Mouse (Mus musculus): ENCODE results near the gene Tiam1.

Gene Tiam1

DNA sequence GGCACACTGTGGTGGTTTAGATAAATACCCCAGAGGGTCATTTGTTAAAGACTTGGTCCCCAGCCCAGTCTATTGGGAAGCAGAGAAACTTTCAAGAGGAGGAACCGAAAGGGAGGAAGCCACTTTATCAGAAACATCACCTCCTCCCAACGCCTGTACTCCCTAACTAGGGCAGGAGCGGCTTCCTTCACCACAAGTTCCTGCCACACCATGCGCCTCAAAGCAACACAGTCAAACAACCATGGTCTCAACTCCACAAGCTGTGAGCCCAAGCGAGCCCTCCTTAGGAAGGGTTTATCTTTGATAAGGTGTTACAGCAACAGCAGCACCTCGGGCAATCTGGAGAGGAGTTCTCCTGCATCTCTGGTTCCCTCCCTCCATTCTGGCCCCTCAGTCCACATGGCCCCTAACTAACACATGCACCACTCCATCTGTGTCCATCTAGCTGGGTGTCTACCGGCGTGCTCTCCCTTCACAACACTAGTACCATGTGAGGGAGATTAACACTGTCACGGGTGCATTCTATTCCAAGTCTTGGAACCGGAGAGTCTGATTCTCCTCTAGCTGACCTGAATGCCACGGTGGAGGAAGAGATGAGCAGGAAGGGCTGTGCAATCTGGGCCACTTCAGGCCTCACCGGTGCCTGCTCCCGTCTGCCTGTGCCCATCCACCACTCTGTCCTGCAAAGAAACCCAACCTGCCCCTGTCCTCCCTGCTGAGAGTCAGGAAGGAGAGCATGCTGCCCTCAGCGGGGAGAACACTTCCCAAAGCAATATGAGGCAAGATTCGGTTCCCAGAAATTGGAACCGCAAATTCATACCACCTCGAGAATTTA lies 149.4 kb downstream of the Tiam1 start:
- no peak for DNase-seq (ENCODE audit: low spot score)

DNA sequence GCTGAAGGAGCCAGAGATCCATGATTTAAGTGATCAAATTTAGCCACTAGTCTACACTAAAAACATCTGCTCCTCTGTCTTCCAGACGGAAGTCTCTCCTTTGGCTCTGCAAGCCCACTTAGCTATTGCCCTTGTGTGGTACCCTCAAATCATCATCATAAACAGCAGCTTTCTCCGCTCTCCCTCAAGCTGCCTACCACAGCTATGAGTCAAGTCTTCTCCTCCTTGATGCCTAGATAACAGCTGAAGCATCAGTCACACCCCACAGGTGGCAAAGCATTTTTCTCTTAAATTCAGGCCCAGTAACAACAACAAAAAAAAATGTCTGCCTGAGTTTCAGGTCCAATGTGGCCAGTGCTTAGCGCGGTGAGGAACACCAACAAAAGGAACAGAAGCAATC lies 150.1 kb downstream of the Tiam1 start:
- no peak for DNase-seq (ENCODE audit: low spot score)

DNA sequence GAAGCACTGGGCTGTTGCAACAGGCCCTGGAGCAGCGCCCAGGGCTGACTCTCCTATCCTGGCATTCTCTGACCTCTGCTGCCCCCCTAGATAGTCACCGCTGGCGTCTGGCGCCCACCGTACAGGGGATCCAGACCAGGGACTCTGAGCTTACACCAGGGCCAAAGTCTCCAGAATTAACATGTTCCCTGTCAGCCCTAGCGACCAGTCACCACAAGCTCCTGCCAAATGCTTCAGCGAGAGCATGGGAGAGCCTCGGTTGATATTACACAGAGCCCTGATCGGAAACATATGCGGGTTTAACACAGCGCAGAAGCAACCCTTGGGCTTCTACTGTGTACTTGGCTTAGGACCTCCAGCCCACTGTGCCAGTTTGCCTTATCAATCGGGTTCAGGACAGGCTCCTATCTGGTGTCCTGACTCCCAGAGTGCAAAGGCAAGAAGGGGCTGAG lies 151.8 kb downstream of the Tiam1 start:
- DNase-seq (ENCODE audit: low spot score), result peak; percentile 46

DNA sequence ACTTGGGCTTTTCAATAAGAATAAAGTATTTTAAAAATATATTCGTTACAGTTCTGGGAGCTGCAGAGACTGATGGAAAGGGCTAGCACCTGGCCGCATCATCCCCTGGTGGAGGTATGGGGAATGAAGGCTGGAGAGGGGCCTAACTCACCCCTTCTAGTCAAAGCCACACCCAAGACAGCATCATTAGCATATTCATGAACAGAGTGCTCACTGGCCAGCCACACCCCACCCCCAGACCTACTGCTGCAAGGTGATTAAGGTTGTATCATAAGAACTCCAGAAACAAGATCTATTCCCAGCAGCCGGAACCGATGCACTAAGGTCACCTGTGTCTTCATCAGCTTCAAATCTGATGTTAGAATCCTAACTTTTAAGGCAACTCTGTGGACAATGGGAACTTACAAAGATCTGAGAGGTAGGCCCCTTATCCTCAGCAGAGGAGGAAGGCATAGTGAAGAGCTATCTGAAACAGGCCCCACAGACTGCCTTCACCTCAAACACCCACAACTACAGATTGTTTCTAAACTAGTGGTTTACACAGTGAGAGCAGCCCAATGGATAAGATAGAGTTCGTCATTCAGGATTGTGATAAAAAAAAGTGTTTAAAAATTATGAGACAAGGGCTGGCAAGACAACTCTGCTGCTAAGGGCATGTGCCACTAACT lies 153.1 kb downstream of the Tiam1 start:
- DNase-seq (ENCODE audit: low spot score), result no peak

DNA sequence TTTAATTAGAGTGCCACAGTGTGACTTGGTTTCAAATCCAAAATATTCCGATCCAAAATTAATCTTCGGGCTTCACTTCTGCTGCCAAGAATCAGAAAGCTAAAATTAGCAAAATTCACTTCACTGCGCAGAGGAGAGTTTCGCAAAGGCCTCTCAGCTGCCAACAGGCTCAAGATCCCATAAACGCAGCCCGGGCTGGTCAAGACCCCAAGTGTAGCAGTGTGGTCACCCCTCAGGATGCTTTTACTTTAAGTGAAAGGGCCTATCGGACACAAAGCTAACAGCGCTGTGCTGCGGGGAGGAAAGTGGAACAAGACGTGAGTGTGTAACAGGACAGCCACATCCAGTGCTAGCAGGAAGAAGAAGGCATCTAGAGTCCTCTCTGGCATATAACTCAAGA lies 153.8 kb downstream of the Tiam1 start:
- DNase-seq (ENCODE audit: low spot score), result no peak

DNA sequence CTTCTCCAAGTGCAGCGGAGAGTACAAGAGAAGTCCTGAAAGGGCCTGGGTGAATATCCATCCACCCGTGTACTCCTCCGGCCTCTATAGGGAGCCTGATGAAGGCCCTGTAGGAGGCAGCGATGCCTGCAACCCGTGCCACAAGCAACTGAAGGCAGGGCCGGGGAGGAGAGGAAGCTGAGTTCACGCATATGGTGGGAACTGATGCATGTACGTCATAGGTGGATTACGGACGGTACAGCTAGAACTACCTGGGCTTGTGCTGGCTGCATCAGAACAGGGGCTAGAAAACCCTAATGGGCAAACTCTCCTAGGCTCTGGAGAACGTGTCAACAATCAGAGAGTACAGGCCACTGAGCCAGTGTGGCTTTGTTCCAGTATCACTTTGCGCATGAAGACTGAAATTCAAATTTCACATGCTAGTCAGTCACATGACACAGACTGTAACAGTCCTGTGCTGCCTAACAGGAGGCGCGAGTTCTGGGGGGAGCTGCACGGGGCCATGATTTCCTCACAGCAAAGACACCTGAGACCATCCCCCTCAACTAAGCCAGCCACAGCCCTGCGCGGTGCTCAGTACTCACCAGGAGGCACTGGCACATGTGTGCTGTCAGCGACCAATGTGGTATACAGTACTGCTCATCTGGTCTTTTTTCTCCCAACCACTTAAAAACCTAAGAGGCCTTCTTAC lies 156.8 kb downstream of the Tiam1 start:
- no peak for DNase-seq (ENCODE audit: low spot score)

DNA sequence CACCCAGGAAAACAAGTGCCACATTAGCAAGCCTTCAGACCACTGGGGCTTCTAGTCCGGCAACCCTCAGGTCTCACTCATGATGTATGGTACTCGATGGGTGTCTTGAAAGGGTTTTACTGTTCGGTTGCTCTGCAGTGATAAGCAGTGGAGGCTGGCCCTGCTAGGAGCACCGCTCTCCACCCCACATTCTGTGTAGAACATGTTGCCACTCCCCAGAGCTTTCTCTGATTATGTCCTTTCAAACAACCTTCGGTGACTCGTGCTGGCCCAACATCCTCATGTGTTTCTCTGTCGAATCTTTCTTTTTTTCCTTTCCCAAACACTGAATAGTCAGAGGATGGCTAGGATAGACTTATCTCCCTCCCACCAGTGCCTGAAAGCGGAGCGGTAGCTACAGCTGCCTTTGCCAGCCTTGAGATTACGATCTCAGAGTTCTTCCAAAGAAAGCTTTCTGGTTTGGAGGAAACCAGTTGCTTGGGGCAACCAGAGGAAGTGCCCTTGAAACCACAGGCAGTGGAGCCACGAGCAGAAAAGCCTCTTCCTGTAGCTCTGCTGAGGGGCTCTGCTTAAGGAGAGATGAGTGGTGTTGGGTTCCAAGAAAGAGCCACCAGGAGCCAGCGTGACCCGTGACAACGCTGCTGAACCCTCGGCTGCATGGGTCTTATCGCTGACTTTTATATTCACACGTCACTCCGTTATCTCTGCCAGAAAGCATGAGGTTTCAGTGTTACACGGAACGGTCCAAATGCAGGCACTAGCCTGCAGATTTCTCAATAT lies 157.7 kb downstream of the Tiam1 start:
- DNase-seq (ENCODE audit: low spot score), result no peak

DNA sequence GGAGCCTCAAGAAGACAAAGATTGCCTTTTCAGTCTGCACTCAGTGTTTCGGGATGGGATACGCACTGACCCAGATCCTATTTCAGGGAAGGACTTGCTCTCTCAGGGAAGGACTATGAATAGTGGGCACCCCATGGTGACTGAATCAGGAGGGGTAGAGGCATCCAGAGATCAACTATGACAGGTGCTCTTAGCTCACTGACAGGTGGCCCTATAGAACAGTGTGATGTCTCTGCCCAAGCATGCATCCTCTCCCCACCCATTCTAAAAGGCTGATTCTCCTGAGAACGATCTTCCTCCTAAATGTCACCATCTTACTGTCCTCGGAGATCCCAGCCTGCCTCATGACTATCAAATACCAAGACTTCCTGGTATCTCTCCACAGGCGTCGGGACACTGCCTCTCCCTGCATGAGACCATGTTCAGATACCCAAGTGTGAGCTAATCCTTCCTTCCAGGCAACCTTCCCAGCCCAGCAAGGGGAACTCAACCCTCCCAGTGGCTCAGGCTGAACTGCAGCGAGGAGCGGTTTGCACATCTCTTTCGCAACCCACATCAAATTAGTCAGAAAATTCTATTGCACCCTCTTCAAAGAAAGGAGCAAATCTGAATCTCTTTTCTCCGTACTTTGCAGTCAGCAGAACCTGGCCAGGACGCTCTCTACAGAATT lies 163.4 kb downstream of the Tiam1 start:
- no peak for DNase-seq (ENCODE audit: low spot score)

DNA sequence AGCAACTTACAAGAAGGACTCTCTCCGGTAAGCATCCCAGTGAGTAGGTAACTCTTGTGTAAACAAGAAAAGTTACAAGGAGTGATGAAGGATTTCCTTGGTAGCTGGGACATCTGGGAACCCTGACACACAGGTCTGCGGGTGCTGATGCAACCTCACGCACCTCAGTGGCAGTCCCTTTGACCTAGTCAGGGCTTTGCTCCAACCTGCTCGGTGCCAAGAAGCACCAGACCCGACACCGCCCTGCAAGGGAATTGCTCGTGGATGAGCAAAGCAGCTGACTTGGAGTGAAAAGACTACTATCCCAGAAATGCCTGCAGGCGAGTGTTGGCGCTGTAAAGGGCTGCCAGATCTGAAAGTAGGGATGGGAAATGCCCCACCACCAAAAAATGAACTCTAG lies 168.1 kb downstream of the Tiam1 start:
- DNase-seq (ENCODE audit: low spot score), result peak; percentile 51

DNA sequence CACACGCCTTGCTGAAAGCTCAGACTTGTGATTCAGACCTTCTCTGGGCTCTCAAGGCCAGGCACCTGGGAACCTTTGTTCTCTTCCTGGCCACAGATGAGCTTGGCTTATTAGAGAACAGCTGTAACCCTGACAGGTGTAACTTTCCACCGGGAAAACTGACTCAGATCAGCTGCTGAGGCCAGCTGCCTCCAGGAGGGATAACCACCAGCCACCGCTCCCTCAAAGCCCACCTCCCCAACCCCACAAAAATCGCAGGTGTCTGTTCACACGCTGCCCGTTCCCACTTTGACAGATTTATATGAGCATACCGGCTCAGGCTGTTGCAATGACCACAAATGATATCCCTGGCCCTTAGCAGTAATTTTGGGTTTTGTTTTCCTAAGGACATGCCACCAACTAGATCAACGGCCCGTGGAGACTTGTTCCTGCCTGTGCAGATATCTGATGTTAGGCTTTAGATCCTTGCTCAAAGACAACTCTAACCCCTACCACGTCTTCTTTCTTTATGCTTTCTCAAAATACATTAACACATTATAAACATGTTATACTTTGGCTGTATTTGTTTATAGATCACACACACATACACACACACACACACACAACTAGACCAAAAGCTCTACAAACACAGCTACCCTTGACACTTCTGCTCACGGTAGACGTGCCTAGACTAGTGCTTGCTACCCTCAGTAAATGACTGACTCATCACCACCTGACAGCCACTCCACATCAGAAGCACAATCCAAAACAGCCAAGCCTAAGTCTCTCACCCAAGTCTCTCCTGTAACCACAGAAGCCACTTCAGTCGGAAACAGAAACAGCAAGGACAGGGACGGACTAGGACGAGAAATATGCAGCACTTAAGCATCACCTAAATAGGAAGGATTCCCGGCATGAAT lies 169.5 kb downstream of the Tiam1 start:
- no peak for DNase-seq (ENCODE audit: low spot score)

DNA sequence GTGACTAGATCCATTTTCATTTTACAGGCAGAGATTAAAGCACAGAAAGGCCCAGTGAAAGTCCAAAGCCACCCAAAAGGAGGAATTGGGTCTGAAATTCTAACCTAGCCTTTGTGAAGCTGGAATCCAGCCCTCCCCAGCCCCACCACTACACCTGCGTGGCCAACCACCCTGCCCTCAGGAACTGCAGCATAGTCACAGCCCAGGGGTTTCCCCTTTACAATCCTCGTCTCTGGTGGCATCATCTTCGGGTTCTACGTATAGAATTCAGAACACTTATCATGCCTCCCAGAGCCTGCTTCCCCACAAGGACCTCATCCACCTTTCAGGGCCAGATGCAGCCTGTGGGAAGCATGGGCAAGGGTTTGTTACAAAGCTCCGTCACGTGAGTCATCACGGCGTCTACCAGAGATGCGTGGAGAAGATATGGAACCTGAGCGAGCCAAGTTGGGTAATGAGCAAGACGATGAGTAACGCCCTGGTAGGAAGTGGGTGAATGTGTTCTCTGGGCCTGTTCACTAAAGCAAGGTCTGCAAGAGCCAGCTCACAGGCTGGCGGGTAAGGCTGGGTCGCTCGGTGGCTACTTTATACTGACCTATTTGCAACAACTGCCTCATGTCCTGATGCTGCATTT lies 170.6 kb downstream of the Tiam1 start:
- DNase-seq (ENCODE audit: low spot score), result peak; percentile 75

DNA sequence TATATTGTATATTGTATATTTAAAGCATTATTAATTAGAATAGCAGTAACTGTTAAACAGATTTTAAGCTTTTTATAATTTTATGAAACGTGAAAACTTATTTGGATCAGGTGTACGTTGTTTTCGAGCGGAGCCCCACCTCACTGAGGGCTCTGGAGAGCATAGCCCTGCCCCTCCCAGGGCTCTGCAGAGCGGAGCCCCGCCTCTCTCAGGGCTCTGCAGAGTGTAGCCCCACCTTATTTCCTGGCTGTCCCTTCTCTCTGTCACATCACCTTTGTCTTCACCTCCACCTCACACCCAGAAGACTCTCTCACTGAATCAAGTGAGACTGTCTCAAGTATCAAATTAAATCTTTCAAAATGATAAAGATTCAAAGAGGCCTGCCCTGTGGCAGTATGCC lies 171.6 kb downstream of the Tiam1 start:
- DNase-seq (ENCODE audit: low spot score), result no peak

DNA sequence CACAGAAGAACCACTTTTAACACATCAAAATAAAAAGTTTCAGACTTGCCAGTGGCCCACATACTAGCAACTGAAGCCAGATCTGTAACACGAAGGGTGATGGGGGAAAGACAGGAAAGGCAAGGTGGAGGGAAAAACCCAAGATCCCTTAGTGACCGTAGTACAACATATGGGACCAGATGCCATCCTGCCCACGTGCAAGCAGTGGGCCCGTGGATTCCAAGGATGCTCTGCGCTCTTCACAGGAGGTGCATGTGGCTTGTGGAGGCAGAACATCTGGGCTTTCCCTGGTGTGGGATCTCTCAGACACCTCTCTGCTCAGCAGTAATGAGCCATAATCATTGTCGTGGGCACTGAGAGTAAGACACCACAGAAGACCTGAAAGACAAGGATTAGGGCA lies 175.5 kb downstream of the Tiam1 start:
- DNase-seq (ENCODE audit: low spot score), result no peak

DNA sequence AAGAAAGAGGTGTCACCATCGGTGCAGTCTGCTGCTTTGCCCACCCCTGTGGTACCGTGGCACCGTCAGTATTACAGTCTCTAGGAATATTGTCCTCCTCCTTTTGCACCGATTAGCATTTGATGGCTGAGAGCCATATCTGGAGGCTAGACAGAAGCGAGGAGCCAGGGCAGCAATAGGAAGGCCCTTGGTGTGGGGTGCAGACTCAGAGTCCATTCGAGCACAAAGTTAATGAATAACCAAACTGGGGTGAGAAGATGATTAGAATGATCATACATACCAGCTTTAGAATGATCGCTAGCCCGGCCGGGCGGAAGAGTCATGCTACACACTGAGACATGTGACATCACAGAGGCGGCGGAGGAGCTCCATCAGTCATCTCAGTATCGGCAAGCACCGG lies 180.7 kb downstream of the Tiam1 start:
- DNase-seq (ENCODE audit: low spot score), result no peak

DNA sequence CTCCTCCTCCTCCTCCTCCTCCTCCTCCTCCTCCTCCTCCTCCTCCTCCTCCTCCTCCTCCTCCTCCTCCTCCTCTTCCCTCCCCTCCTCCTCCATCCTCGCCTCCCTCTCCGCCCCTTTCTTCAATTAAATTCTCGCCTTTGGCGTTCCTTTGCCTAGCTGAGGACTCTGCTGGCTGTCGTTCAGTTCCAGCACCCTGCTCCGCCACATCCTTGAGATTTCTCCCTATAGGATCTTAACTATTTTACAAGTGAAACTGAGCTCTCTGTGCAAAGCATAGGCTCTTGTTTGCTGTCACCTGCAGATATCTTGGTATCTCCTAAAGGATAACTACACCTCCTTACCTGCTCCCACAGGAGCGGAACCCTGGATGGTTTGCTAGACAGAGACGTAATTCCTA lies 182.7 kb downstream of the Tiam1 start:
- no peak for DNase-seq (ENCODE audit: low spot score)

DNA sequence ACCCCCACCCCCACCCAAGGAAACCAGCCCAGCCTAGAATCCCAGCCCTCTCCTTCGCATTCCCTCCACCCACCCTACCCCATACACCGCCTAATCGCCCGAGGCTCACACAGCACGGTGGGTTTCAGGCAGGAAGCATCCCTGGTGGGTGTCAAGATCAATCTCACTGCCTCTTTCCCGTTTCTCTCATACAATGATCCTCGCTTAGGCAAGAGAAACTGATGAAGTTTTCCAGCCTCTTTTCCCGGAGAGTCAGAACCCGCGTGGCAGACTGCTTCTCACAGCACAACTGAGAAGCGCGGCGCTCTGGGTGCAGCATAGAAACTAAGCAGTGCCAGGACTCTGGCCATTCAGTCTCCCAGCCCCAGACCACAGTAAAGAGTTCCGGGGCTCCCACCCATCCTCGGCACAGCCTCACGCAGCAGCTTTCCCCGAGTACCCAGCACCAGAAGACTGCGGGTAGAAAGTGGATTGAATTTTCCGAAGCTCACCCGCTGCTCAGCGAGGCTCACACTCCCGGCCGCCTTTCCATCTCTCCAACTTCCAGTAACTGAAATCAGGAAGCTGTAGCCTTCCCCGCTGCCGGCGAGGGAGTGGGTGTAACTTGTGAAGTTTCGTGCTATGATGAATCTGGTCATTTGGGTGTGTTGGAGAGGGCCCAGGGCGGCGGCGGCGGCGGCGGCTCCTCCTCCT lies 183.2 kb downstream of the Tiam1 start:
- peak; percentile 72 for DNase-seq (ENCODE audit: low spot score)

DNA sequence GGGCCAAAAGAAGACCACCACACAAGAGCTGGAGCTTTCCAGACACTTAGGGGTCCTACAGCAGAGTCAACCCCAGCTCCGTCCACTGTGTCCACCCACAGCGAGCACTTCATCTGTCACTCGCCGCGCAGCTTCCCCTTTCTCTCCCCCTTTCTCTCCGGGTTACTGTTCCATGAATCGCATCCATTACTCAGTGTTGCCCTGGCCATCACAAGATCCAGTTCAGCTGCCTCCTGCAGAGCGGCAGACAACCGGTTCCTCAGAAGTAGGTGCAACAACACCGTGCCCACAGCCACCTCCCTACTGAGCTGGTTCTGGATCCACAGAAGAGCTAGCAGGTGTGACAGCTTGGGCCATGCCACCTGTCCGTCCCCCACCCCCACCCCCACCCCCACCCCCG lies 184.6 kb downstream of the Tiam1 start:
- DNase-seq (ENCODE audit: low spot score), result no peak

DNA sequence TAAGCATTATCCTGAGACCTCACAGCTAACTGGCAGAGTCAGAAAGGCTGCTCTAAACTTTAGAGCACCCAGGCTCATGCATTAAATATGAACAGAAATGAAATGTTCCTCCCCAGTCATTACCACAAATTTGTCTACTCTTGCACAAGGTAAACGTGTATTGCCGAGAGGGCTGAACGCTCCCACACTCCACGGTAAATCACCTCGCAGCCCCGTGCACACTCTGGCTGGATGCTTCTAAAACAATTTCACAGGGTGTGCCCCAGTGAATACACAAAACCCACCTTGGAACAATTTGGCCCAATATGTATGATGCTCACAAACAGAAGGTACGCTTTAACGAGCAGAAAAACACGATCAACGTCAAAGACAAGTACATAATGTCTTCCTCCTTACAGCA lies 185.5 kb downstream of the Tiam1 start:
- no peak for DNase-seq (ENCODE audit: low spot score)

DNA sequence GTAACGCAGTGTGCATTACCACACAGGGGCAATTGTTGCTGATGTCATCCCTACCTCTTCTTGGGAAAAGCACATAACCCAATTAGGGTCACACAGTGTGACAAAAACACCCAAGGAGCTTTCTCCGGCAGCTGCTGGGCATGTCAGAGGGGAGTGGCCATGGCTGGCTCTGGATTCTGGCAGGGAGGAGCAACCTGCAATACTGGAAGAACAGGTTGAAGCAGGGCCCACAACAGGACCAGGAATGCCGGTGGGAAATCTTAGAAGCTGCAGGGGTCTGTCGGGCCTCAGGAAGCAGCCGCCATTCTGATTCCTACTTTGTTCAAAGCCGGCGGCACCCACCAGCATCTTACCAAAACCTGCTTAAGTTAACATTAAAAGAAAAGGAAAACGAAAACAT lies 189.0 kb downstream of the Tiam1 start:
- DNase-seq (ENCODE audit: low spot score), result peak; percentile 74

DNA sequence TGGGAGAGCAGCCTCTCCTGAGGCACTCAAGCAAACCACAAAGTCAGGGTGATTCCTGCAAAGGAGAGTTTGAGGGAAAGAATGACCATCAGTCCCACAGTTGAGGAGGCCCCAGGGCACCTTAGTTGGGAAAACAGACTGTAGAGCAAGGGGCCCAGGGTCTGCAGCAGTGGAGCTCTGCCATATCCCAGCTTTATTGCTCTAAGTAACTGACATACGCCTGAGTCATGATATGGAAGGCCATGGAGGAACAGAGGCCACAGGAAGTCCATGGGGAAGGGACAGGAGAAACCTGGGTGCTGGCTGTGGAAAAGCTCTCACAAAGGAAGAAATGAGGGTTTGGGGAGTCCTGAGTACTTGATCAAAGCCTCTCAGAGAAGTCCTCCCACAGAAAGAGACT lies 189.5 kb downstream of the Tiam1 start:
- no peak for DNase-seq (ENCODE audit: low spot score)
